Mouse (Mus musculus) liver, embryonic 15.5 days (tissue): ENCODE measurements around the gene Mical2. TPM values are rescaled to one million over a fixed set of nuclear protein-coding genes. Genes with fewer than 3 reads are reported as not detected.

Experiments used
- ATAC-seq: fragments of 200-750 bp; cut with Nextera tagmentation; 2 replicates; pipeline ENCODE4 v1.8.0; 2017; ENCODE audit warnings: moderate number of reproducible peaks, mild to moderate bottlenecking, moderate library complexity; ENCODE audit not compliant: insufficient read depth
- H3K27ac ChIP-seq: fragments of 300-500 bp; sonication (generic); replicated peaks from 2 replicates; pipeline ENCODE4 v1.5.1; 2015; ENCODE audit warnings: mild to moderate bottlenecking, inconsistent platforms
- H3K27me3 ChIP-seq: fragments of 300-500 bp; sonication (generic); 2 replicates; pipeline ENCODE4 v1.6.1; 2015; ENCODE audit warnings: mild to moderate bottlenecking, inconsistent platforms
- H3K36me3 ChIP-seq: fragments of 300-500 bp; sonication (generic); replicated peaks from 2 replicates; pipeline ENCODE4 v1.6.1; 2015; ENCODE audit warnings: moderate library complexity, mild to moderate bottlenecking, inconsistent platforms
- H3K4me1 ChIP-seq: fragments of 300-500 bp; sonication (generic); replicated peaks from 2 replicates; pipeline ENCODE4 v1.6.1; 2015; ENCODE audit warnings: inconsistent platforms
- H3K4me2 ChIP-seq: fragments of 300-500 bp; sonication (generic); 2 replicates; pipeline ENCODE4 v1.6.1; 2015; ENCODE audit warnings: moderate library complexity, mild to moderate bottlenecking, inconsistent platforms
- H3K4me3 ChIP-seq: fragments of 300-500 bp; sonication (generic); replicated peaks from 2 replicates; pipeline ENCODE4 v1.5.1; 2015; ENCODE audit warnings: mild to moderate bottlenecking, inconsistent platforms
- H3K9ac ChIP-seq: fragments of 300-500 bp; sonication (generic); 2 replicates; pipeline ENCODE4 v1.6.1; 2015; ENCODE audit warnings: moderate library complexity, mild to moderate bottlenecking, inconsistent platforms
- H3K9me3 ChIP-seq: fragments of 300-500 bp; sonication (generic); replicated peaks from 2 replicates; pipeline ENCODE4 v1.6.1; 2016; ENCODE audit warnings: inconsistent platforms
- WGBS: fragments of 180-500 bp; shearing (Covaris S2); methylation state at CpG from one replicate; pipeline ENCODE4 v1.1.7; 2015; ENCODE audit warnings: mixed read lengths; ENCODE audit not compliant: insufficient replicate concordance; 5-methylcytosine and 5-hydroxymethylcytosine counted together
- polyA plus RNA-seq: library from polyadenylated mRNA; unstranded; fragments of >200 nt; fragmentation: Nextera tagmentation; extraction: Ambion mirVana; gene quantifications from 2 replicates; pipeline ENCODE4 v1.2.1, GENCODE M21; 2015

Gene Mical2
- polyA plus RNA-seq, 1 experiment from 2014 or later: 1.8 TPM

- Histone ChIP-seq H3K4me2 (no peak overlapping the region), H3K4me1 (peaks cover 17% of the 10 kb centered on the region), H3K27ac (peak overlapping the region; percentile 26; the same call in 1 of the 2 replicates), H3K9me3 (no peaks in the 10 kb centered on the region), H3K4me3 (no peak overlapping the region), H3K9ac (no peak overlapping the region), H3K36me3 (no peaks in the 10 kb centered on the region), H3K27me3 (no peaks in the 10 kb centered on the region)
- peak; percentile 36 for ATAC-seq
- 33% methylated on average over 10 of the region's 10 CpGs for WGBS
These were observed 74.0 kb downstream of the Mical2 start for GRCm38 (mm10) chr7:112299521-112300096.

DNA sequence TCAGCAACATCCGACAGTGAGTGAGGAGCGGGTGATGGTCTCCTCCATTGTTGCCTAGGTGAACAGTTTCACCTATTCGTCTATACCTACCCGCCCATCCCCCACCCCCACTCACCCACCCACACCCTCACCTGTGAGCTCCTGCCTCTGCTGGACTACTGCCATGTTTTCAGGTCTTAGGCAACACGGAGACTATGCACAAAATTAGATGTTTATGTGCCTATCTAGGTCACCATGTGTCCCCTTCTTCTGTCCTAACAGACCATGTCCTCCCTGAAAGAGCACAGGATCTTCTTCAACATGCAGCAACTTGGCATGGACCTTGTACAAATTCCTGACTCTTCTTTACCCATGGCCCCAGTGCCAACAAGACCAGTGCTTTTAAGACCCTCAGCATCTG lies 74.5 kb downstream of the Mical2 start:
- Histone ChIP-seq H3K27ac (no peak overlapping the region), H3K9me3 (no peaks in the 10 kb centered on the region), H3K36me3 (no peaks in the 10 kb centered on the region), H3K4me2 (no peak overlapping the region), H3K4me1 (peaks cover 17% of the 10 kb centered on the region), H3K27me3 (no peaks in the 10 kb centered on the region), H3K9ac (no peak overlapping the region), H3K4me3 (no peak overlapping the region)
- WGBS: 35% methylated on average over 5 of the region's 5 CpGs
- no peak for ATAC-seq

DNA sequence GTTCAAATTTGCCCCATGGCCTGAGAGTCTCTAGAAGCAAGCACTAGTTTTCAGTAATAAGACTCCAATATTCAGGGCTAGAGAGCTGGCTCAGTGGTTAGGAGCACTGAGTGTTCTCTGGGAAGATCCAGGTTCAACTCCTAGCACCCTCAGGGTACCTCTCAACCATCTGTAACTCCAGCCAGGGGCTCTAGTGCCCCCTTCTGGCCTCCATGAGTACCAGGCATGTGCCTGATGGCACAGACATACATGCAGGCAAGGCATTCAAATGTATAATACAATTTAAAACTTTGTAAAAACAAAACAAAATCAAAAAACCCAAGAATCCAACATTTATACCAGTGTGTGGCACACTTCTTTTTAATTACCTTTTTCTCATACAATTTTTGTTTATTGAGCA lies 75.4 kb downstream of the Mical2 start:
- H3K36me3 ChIP-seq: no peaks in the 10 kb centered on the region
- H3K4me1 ChIP-seq: peaks cover 17% of the 10 kb centered on the region
- H3K4me3 ChIP-seq: no peak overlapping the region

DNA sequence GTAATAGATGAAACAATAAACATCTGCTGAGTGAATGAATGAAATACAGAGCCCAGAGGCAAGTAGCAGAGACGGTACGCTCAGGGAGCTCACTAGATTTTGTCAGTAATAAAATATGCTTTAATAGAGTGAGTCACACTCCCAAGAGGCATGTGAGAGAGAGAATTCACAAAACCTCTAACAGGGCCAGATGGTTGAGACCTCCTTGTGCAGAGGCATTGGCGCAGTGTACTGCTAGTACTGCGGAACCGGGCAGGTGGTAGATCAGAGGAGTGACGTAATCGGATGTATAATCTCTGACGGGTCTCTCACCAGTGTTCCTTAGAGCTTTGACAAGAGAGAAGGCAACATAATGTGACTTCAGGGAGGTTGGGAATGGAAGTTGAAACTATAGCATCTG lies 78.7 kb downstream of the Mical2 start:
- H3K4me3 ChIP-seq: no peak overlapping the region

More for the DNA sequence above, 75.4 kb downstream of the Mical2 start:
- H3K9me3 ChIP-seq: no peaks in the 10 kb centered on the region
- H3K27me3 ChIP-seq: no peaks in the 10 kb centered on the region
- H3K4me2 ChIP-seq: no peak overlapping the region
- H3K27ac ChIP-seq: no peak overlapping the region
- no peak for ATAC-seq
- H3K9ac ChIP-seq: no peak overlapping the region

GRCm38 (mm10) chr7:112309289-112310016 lies 83.8 kb downstream of the Mical2 start:
- Histone ChIP-seq H3K9ac (no peak overlapping the region), H3K4me3 (no peak overlapping the region), H3K27me3 (no peaks in the 10 kb centered on the region), H3K4me2 (no peak overlapping the region), H3K36me3 (no peaks in the 10 kb centered on the region), H3K9me3 (no peaks in the 10 kb centered on the region), H3K4me1 (no peaks in the 10 kb centered on the region), H3K27ac (no peak overlapping the region)
- 69% methylated on average over 11 of the region's 11 CpGs for WGBS
- ATAC-seq: no peak

More for the DNA sequence above, 78.7 kb downstream of the Mical2 start:
- no peak overlapping the region for H3K9ac ChIP-seq
- no peak overlapping the region for H3K4me2 ChIP-seq
- H3K27me3 ChIP-seq: no peaks in the 10 kb centered on the region
- H3K4me1 ChIP-seq: peaks cover 11% of the 10 kb centered on the region
- H3K9me3 ChIP-seq: no peaks in the 10 kb centered on the region
- 78% methylated on average over 8 of the region's 8 CpGs for WGBS
- H3K27ac ChIP-seq: no peak overlapping the region
- no peak for ATAC-seq
- H3K36me3 ChIP-seq: no peaks in the 10 kb centered on the region

- no peak overlapping the region for H3K27ac ChIP-seq
- no peaks in the 10 kb centered on the region for H3K9me3 ChIP-seq
- H3K4me1 ChIP-seq: no peaks in the 10 kb centered on the region
- no peaks in the 10 kb centered on the region for H3K36me3 ChIP-seq
- no peaks in the 10 kb centered on the region for H3K27me3 ChIP-seq
- H3K4me3 ChIP-seq: no peak overlapping the region
- H3K4me2 ChIP-seq: no peak overlapping the region
- ATAC-seq: no peak
- WGBS: 69% methylated on average over 4 of the region's 4 CpGs
- no peak overlapping the region for H3K9ac ChIP-seq
These were observed 84.3 kb downstream of the Mical2 start for GRCm38 (mm10) chr7:112310017-112310360.

DNA sequence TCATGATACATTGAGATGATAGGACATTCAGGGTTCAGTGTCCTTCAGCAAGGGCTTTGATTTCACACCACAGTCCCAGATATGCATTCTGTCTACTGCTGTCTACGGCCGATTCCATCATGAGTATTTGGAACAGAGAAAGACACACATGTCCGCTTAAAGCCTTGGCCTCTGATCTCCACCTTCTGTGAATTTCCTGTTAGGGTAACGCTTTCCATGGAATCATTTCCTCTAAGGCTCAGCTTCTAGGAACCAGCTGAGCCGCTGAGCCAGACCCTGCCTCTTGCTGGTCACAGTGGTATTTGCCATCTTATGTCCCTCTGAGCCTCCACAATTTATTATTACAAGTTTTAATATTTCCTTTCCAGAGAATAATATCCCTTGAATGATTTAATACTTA lies 87.6 kb downstream of the Mical2 start:
- H3K27me3 ChIP-seq: no peaks in the 10 kb centered on the region
- H3K9me3 ChIP-seq: no peaks in the 10 kb centered on the region
- H3K4me2 ChIP-seq: no peak overlapping the region
- no peak overlapping the region for H3K27ac ChIP-seq
- H3K9ac ChIP-seq: no peak overlapping the region
- H3K4me1 ChIP-seq: no peaks in the 10 kb centered on the region
- 68% methylated on average over 5 of the region's 5 CpGs for WGBS
- ATAC-seq: no peak
- H3K36me3 ChIP-seq: no peaks in the 10 kb centered on the region
- no peak overlapping the region for H3K4me3 ChIP-seq

DNA sequence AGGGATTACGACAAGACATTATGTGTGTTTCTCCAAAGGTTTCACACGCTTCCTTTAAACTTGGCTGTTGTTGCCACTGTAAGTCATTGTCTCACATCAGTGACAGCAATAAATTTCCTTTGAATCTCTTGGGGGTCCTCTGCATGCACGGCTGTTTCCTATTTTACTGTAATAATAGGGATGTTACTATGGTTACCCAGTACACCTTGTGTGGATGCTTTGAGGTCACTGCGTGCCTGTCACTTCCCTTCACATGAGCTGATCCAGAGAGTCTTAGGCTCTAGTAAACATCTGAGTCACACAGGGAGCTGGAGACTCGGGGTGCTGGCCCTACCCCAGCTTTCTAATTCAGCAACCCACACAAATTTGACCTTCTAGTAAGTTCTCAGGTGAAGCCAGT lies 88.0 kb downstream of the Mical2 start:
- WGBS: 57% methylated on average over 5 of the region's 5 CpGs
- Histone ChIP-seq H3K27me3 (no peaks in the 10 kb centered on the region), H3K4me2 (no peak overlapping the region), H3K9me3 (no peaks in the 10 kb centered on the region), H3K4me1 (no peaks in the 10 kb centered on the region), H3K4me3 (no peak overlapping the region), H3K9ac (no peak overlapping the region), H3K27ac (no peak overlapping the region), H3K36me3 (no peaks in the 10 kb centered on the region)
- no peak for ATAC-seq

DNA sequence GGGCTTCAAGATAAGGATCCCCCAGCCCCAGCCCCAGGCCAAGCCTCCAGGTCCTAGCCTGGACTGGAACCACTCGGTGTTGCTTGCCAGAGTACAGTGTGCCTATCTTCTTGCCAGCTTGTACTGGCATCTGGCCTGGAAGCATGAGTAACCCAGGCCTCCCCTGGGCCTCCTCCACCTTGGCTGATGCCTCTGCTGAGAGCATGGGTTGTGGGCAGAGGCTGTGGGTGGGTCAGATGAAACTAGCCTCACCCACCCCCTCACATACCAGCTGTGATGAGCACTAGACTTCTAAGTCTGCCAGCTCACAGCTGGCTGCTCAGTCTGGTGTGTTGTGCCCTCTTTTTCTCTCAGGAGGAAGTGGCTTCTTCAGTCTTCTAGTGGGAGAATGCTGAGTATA lies 90.6 kb downstream of the Mical2 start:
- 72% methylated on average over 1 of the region's 1 CpGs for WGBS

DNA sequence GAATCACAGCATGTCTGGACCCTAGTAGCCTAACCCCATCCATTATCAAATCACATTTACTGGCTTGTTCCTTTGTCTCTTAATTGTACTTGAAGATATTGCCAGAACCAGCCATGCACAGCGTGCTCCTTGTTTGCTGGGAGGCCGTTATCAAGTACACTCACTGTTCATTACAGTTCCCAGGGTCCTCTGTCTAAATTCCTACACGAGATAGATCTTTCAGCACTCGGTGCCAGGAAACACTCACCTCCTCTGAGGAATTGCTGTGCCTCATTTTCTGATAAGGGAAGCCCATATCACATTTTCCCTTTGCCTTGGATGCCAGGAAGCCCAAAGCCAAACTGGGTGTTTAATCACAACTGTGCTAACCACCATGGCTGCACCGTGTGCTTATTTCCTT lies 91.8 kb downstream of the Mical2 start:
- no peaks in the 10 kb centered on the region for H3K9me3 ChIP-seq
- no peak overlapping the region for H3K4me2 ChIP-seq
- H3K27ac ChIP-seq: no peak overlapping the region
- WGBS: 37% methylated on average over 5 of the region's 5 CpGs
- no peak overlapping the region for H3K4me3 ChIP-seq
- H3K4me1 ChIP-seq: no peaks in the 10 kb centered on the region
- no peaks in the 10 kb centered on the region for H3K27me3 ChIP-seq
- ATAC-seq: no peak
- H3K36me3 ChIP-seq: no peaks in the 10 kb centered on the region
- H3K9ac ChIP-seq: no peak overlapping the region

More for the DNA sequence above, 90.6 kb downstream of the Mical2 start:
- H3K4me2 ChIP-seq: no peak overlapping the region
- no peaks in the 10 kb centered on the region for H3K27me3 ChIP-seq
- H3K4me1 ChIP-seq: no peaks in the 10 kb centered on the region
- H3K9me3 ChIP-seq: no peaks in the 10 kb centered on the region
- H3K9ac ChIP-seq: no peak overlapping the region
- H3K4me3 ChIP-seq: no peak overlapping the region
- no peak overlapping the region for H3K27ac ChIP-seq
- ATAC-seq: no peak
- no peaks in the 10 kb centered on the region for H3K36me3 ChIP-seq

DNA sequence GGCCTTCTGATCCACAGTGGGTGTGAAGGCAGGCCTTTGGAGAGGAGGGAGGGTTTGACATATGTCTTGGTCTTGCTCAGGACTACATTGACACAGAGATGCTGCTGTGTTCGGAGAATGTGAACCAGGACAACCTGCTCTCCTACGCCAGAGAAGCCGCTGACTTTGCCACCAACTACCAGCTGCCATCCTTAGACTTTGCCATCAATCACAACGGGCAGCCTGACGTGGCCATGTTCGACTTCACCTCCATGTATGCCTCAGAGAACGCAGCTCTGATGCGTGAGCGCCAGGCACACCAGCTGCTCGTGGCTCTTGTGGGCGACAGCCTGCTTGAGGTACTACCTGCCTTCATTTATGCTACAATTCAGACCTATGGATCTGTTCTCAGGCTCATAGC lies 92.7 kb downstream of the Mical2 start:
- H3K4me1 ChIP-seq: no peaks in the 10 kb centered on the region
- H3K4me3 ChIP-seq: no peak overlapping the region
- H3K27me3 ChIP-seq: no peaks in the 10 kb centered on the region
- 73% methylated on average over 11 of the region's 11 CpGs for WGBS
- no peak overlapping the region for H3K9ac ChIP-seq
- no peak overlapping the region for H3K27ac ChIP-seq
- no peak for ATAC-seq
- H3K36me3 ChIP-seq: no peaks in the 10 kb centered on the region
- H3K4me2 ChIP-seq: no peak overlapping the region
- no peaks in the 10 kb centered on the region for H3K9me3 ChIP-seq

GRCm38 (mm10) chr7:112319419-112319818 lies 93.8 kb downstream of the Mical2 start:
- WGBS: 70% methylated on average over 4 of the region's 4 CpGs
- Histone ChIP-seq H3K36me3 (0 out of 2 replicates have a peak, but pooled peaks cover 1% of the 10 kb centered on the region), H3K27me3 (no peaks in the 10 kb centered on the region), H3K9me3 (no peaks in the 10 kb centered on the region), H3K27ac (no peak overlapping the region), H3K4me3 (no peak overlapping the region), H3K4me2 (no peak overlapping the region), H3K9ac (no peak overlapping the region), H3K4me1 (no peaks in the 10 kb centered on the region)
- ATAC-seq: no peak
